Mouse (Mus musculus) lung, embryonic 15.5 days (tissue): ENCODE results near the gene Mapre3. TPM values are rescaled to one million over a fixed set of nuclear protein-coding genes. Genes with fewer than 3 reads are reported as not detected.

Source experiments
- ATAC-seq: fragments of 200-750 bp; cut with Nextera tagmentation; 2 replicates; pipeline ENCODE4 v1.8.0; 2017; ENCODE audit warnings: moderate number of reproducible peaks, borderline replicate concordance; ENCODE audit not compliant: low FRiP score, low TSS enrichment; ENCODE audit errors: extremely low read depth
- H3K27ac ChIP-seq: fragments of 300-500 bp; sonication (generic); 2 replicates; pipeline ENCODE4 v1.5.1; 2015; ENCODE audit warnings: moderate library complexity, mild to moderate bottlenecking, inconsistent platforms
- H3K27me3 ChIP-seq: fragments of 300-500 bp; sonication (generic); 2 replicates; pipeline ENCODE4 v1.6.1; 2015; ENCODE audit warnings: inconsistent platforms
- H3K36me3 ChIP-seq: fragments of 300-500 bp; sonication (generic); 2 replicates; pipeline ENCODE4 v1.6.1; 2015; ENCODE audit warnings: inconsistent platforms
- H3K4me1 ChIP-seq: fragments of 300-500 bp; sonication (generic); 2 replicates; pipeline ENCODE4 v1.6.1; 2015; ENCODE audit warnings: inconsistent platforms
- H3K4me2 ChIP-seq: fragments of 300-500 bp; sonication (generic); 2 replicates; pipeline ENCODE4 v1.6.1; 2015; ENCODE audit warnings: inconsistent platforms, mild to moderate bottlenecking, moderate library complexity
- H3K4me3 ChIP-seq: fragments of 300-500 bp; sonication (generic); 2 replicates; pipeline ENCODE4 v1.5.1; 2015; ENCODE audit warnings: mild to moderate bottlenecking, inconsistent platforms
- H3K9ac ChIP-seq: fragments of 300-500 bp; sonication (generic); 2 replicates; pipeline ENCODE4 v1.6.1; 2015; ENCODE audit warnings: inconsistent platforms
- H3K9me3 ChIP-seq: fragments of 300-500 bp; sonication (generic); 2 replicates; pipeline ENCODE4 v1.6.1; 2016; ENCODE audit warnings: inconsistent platforms
- WGBS: fragments of 180-500 bp; shearing (Covaris S2); methylation state at CpG from one replicate; pipeline ENCODE4 v1.1.7; 2015; 5-methylcytosine and 5-hydroxymethylcytosine counted together
- polyA plus RNA-seq: library from polyadenylated mRNA; unstranded; fragments of >200 nt; fragmentation: Nextera tagmentation; extraction: Ambion mirVana; gene quantifications from 2 replicates; pipeline ENCODE4 v1.2.1, GENCODE M21; 2015

The Mapre3 gene
- polyA plus RNA-seq = 19.4 and 21.7 TPM in 2 replicates

- Histone ChIP-seq H3K9me3 (no peaks in the 10 kb centered on the region), H3K4me3 (peak within 1 kb of the TSS; percentile 70), H3K27ac (no peak within 1 kb of the TSS; the same call in 1 of the 2 replicates), H3K4me1 (peaks cover 22% of the 10 kb centered on the region), H3K4me2 (peak within 1 kb of the TSS; percentile 81), H3K36me3 (no peaks in the 10 kb centered on the region), H3K9ac (peak within 1 kb of the TSS; percentile 73), H3K27me3 (no peaks in the 10 kb centered on the region; the same call in 1 of the 2 replicates)
- peak; percentile 89 for ATAC-seq
- under 1% methylated on average over 59 of the region's 59 CpGs for WGBS
Observed at GRCm38 (mm10) chr5:30814424-30815119, at the start of gene Mapre3. Gene Mapre3, plus strand, starts transcription at chr5:30814641.

GRCm38 (mm10) chr5:30765596-30766370, 48.7 kb upstream of the Mapre3 start:
- H3K4me1 ChIP-seq = peaks cover 29% of the 10 kb centered on the region
- H3K27ac ChIP-seq = no peak overlapping the region
- no peaks in the 10 kb centered on the region for H3K9me3 ChIP-seq
- 75% methylated on average over 12 of the region's 12 CpGs for WGBS
- no peaks in the 10 kb centered on the region for H3K36me3 ChIP-seq
- H3K27me3 ChIP-seq = no peaks in the 10 kb centered on the region
- H3K4me2 ChIP-seq = no peak overlapping the region
- no peak for ATAC-seq
- no peak overlapping the region for H3K9ac ChIP-seq
- H3K4me3 ChIP-seq = no peak overlapping the region

GRCm38 (mm10) chr5:30768082-30768481, 46.4 kb upstream of the Mapre3 start:
- H3K27me3 ChIP-seq = no peaks in the 10 kb centered on the region
- 50% methylated on average over 4 of the region's 4 CpGs for WGBS
- no peaks in the 10 kb centered on the region for H3K9me3 ChIP-seq
- H3K27ac ChIP-seq = peak overlapping the region; percentile 66
- H3K4me1 ChIP-seq = peaks cover 32% of the 10 kb centered on the region
- no peak overlapping the region for H3K9ac ChIP-seq
- ATAC-seq = no peak
- H3K36me3 ChIP-seq = no peaks in the 10 kb centered on the region
- no peak overlapping the region for H3K4me3 ChIP-seq
- peak overlapping the region; percentile 18; the same call in 1 of the 2 replicates for H3K4me2 ChIP-seq

- no peaks in the 10 kb centered on the region for H3K9me3 ChIP-seq
- no peak overlapping the region for H3K9ac ChIP-seq
- peaks cover 32% of the 10 kb centered on the region for H3K4me1 ChIP-seq
- H3K36me3 ChIP-seq = no peaks in the 10 kb centered on the region
- H3K27me3 ChIP-seq = peaks cover under 1% of the 10 kb centered on the region; the same call in 1 of the 2 replicates
- H3K4me2 ChIP-seq = peak overlapping the region; percentile 18; the same call in 1 of the 2 replicates
- peak; percentile 94 for ATAC-seq
- peak overlapping the region; percentile 66 for H3K27ac ChIP-seq
- no peak overlapping the region for H3K4me3 ChIP-seq
- 12% methylated on average over 9 of the region's 9 CpGs for WGBS
Observed at GRCm38 (mm10) chr5:30768598-30768997, 45.8 kb upstream of the Mapre3 start.

- WGBS = 49% methylated on average over 9 of the region's 9 CpGs
- ATAC-seq = peak; percentile 10; the same call in 1 of the 2 replicates
- H3K27ac ChIP-seq = peak overlapping the region; percentile 54
Observed at GRCm38 (mm10) chr5:30769075-30769474, 45.4 kb upstream of the Mapre3 start.

GRCm38 (mm10) chr5:30774601-30775371, 39.7 kb upstream of the Mapre3 start:
- Histone ChIP-seq H3K27me3 (peaks cover 9% of the 10 kb centered on the region; the same call in 1 of the 2 replicates), H3K4me3 (peak overlapping the region; percentile 26), H3K36me3 (no peaks in the 10 kb centered on the region), H3K27ac (no peak overlapping the region), H3K9me3 (no peaks in the 10 kb centered on the region), H3K4me1 (0 out of 2 replicates have a peak, but pooled peaks cover 10% of the 10 kb centered on the region), H3K9ac (peak overlapping the region; percentile 14; the same call in 1 of the 2 replicates), H3K4me2 (peak overlapping the region; percentile 55)
- ATAC-seq = peak; percentile 77; the same call in 1 of the 2 replicates
- WGBS = 10% methylated on average over 20 of the region's 20 CpGs

More at GRCm38 (mm10) chr5:30769075-30769474, 45.4 kb upstream of the Mapre3 start:
- H3K27me3 ChIP-seq = peaks cover 4% of the 10 kb centered on the region; the same call in 1 of the 2 replicates
- H3K4me1 ChIP-seq = peaks cover 32% of the 10 kb centered on the region
- H3K9me3 ChIP-seq = no peaks in the 10 kb centered on the region
- H3K4me3 ChIP-seq = no peak overlapping the region
- H3K9ac ChIP-seq = no peak overlapping the region
- no peaks in the 10 kb centered on the region for H3K36me3 ChIP-seq
- H3K4me2 ChIP-seq = no peak overlapping the region

- Histone ChIP-seq H3K27ac (no peak overlapping the region), H3K4me1 (peaks cover 8% of the 10 kb centered on the region), H3K27me3 (no peaks in the 10 kb centered on the region), H3K9ac (no peak overlapping the region), H3K9me3 (no peaks in the 10 kb centered on the region), H3K4me2 (no peak overlapping the region), H3K36me3 (no peaks in the 10 kb centered on the region), H3K4me3 (no peak overlapping the region)
- peak; percentile 68 for ATAC-seq
- 37% methylated on average over 9 of the region's 9 CpGs for WGBS
Observed at GRCm38 (mm10) chr5:30780699-30781098, 33.7 kb upstream of the Mapre3 start.

GRCm38 (mm10) chr5:30781147-30781546, 33.3 kb upstream of the Mapre3 start:
- H3K27ac ChIP-seq = no peak overlapping the region
- no peaks in the 10 kb centered on the region for H3K36me3 ChIP-seq
- H3K4me1 ChIP-seq = peaks cover 8% of the 10 kb centered on the region
- ATAC-seq = 0 out of 2 replicates have a peak, but pooled peaks have one; percentile 40
- H3K4me2 ChIP-seq = no peak overlapping the region
- no peaks in the 10 kb centered on the region for H3K27me3 ChIP-seq
- no peaks in the 10 kb centered on the region for H3K9me3 ChIP-seq
- no peak overlapping the region for H3K9ac ChIP-seq
- 64% methylated on average over 3 of the region's 3 CpGs for WGBS
- H3K4me3 ChIP-seq = no peak overlapping the region

GRCm38 (mm10) chr5:30787381-30787780, 27.1 kb upstream of the Mapre3 start:
- Histone ChIP-seq H3K27ac (no peak overlapping the region), H3K36me3 (no peaks in the 10 kb centered on the region), H3K27me3 (no peaks in the 10 kb centered on the region), H3K4me2 (no peak overlapping the region), H3K9me3 (no peaks in the 10 kb centered on the region), H3K4me3 (no peak overlapping the region), H3K4me1 (no peaks in the 10 kb centered on the region), H3K9ac (no peak overlapping the region)
- no peak for ATAC-seq
- WGBS = 80% methylated on average over 5 of the region's 5 CpGs

GRCm38 (mm10) chr5:30790047-30790446, 24.4 kb upstream of the Mapre3 start:
- H3K9ac ChIP-seq = no peak overlapping the region
- no peak overlapping the region for H3K4me3 ChIP-seq
- H3K27me3 ChIP-seq = no peaks in the 10 kb centered on the region
- H3K9me3 ChIP-seq = no peaks in the 10 kb centered on the region
- H3K4me1 ChIP-seq = no peaks in the 10 kb centered on the region
- ATAC-seq = no peak
- no peak overlapping the region for H3K27ac ChIP-seq
- WGBS = 71% methylated on average over 3 of the region's 3 CpGs
- H3K36me3 ChIP-seq = no peaks in the 10 kb centered on the region
- H3K4me2 ChIP-seq = no peak overlapping the region

GRCm38 (mm10) chr5:30796125-30796524, 18.3 kb upstream of the Mapre3 start:
- peaks cover 19% of the 10 kb centered on the region for H3K4me1 ChIP-seq
- WGBS = 12% methylated on average over 12 of the region's 12 CpGs
- H3K9ac ChIP-seq = no peak overlapping the region
- 0 out of 2 replicates have a peak, but pooled peaks have one; percentile 33 for ATAC-seq
- H3K27me3 ChIP-seq = no peaks in the 10 kb centered on the region
- H3K4me2 ChIP-seq = no peak overlapping the region
- H3K9me3 ChIP-seq = no peaks in the 10 kb centered on the region
- H3K36me3 ChIP-seq = no peaks in the 10 kb centered on the region
- no peak overlapping the region for H3K4me3 ChIP-seq
- H3K27ac ChIP-seq = no peak overlapping the region
